ENCODE assay signal across 8 mouse cellular contexts in genomic region chr1:58950899-58951648, GRCm38 (mm10). TPM values are rescaled to one million over a fixed set of nuclear protein-coding genes. Genes with fewer than 3 reads are reported as not detected.
A peak's percentile ranks its signal among the peaks of the same experiment; 100 is the strongest.
DNase-seq lines count a peak whose midpoint lies in the region; ATAC-seq and TF ChIP-seq lines count a peak whose summit lies in the region.

No protein-coding gene starts in this region.

- peak; percentile 77; the same call in 1 of the 2 replicates for ATAC-seq in lung, embryonic 14.5 days (ENCODE audit: insufficient read depth)
- ATAC-seq in CD4-positive, CD25-positive, alpha-beta regulatory T cell, adult 4 months, result no peak

- TF ChIP-seq CTCF in embryonic fibroblast, embryonic 13.5 days (IDR thresholded peaks at IDR 0.05; ENCODE audit: borderline replicate concordance, insufficient read depth, low read length), result no peak
- no peak for TF ChIP-seq CTCF in lung, embryonic 14.5 days (IDR thresholded peaks at IDR 0.05; ENCODE audit: low read depth)

- H3K4me2 ChIP-seq in lung, embryonic 14.5 days, result no peak overlapping the region

- 13% methylated on average over 8 of the region's 8 CpGs for WGBS in lung, embryonic 14.5 days

- peak; percentile 76 for DNase-seq in adrenal gland, postnatal 10 days
- peak; percentile 85 to 86 for DNase-seq in kidney, adult 8-10 months
- peak; percentile 71 for DNase-seq in lung, embryonic 14.5 days
- no peak for DNase-seq in cerebellum, postnatal 4 days (ENCODE audit: low spot score in 2 of 2)
- no peak for DNase-seq in thymus, postnatal 0 days (ENCODE audit: low spot score)
- DNase-seq in left cerebral cortex, postnatal 36 days (ENCODE audit: low spot score in 2 of 2), result no peak

- H3K27ac ChIP-seq in embryonic fibroblast, embryonic 13.5 days (ENCODE audit: insufficient read depth, low read length), result peak overlapping the region; percentile 20
- H3K27ac ChIP-seq in lung, embryonic 14.5 days (ENCODE audit: low read depth), result peak overlapping the region; percentile 39; the same call in 1 of the 2 replicates

- no peaks in the 10 kb centered on the region for H3K27me3 ChIP-seq in lung, embryonic 14.5 days (ENCODE audit: insufficient read depth, low read length)

- no peaks in the 10 kb centered on the region for H3K9me3 ChIP-seq in lung, embryonic 14.5 days (ENCODE audit: low read depth, low read length)

- intact Hi-C loops in left cerebral cortex, postnatal 36 days (cut with DNase I), result no loop called here

- peaks cover 6% of the 10 kb centered on the region for H3K36me3 ChIP-seq in lung, embryonic 14.5 days (ENCODE audit: insufficient read depth)

- no peak for TF ChIP-seq POLR2A in embryonic fibroblast, embryonic 13.5 days (IDR thresholded peaks at IDR 0.05; ENCODE audit: low read depth, low read length)

- no peak overlapping the region for H3K4me3 ChIP-seq in embryonic fibroblast, embryonic 13.5 days (ENCODE audit: insufficient read depth, low read length)
- no peak overlapping the region for H3K4me3 ChIP-seq in lung, embryonic 14.5 days (ENCODE audit: low read depth, low read length)

- no peak overlapping the region for H3K9ac ChIP-seq in lung, embryonic 14.5 days

- peaks cover 24% of the 10 kb centered on the region for H3K4me1 ChIP-seq in embryonic fibroblast, embryonic 13.5 days (ENCODE audit: control insufficient read depth, insufficient read depth, low read length)
- H3K4me1 ChIP-seq in lung, embryonic 14.5 days (ENCODE audit: insufficient read depth), result peaks cover 5% of the 10 kb centered on the region; the same call in 1 of the 2 replicates

RNA-seq across cellular contexts. Expression of gene Trak2, which starts 22.2 kb away (rescaled TPM):
- total RNA-seq in adrenal gland, postnatal 10 days (2021), result 10 to 100 TPM; 38.9 to 54.9 TPM
- polyA plus RNA-seq in embryonic fibroblast, embryonic 13.5 days (2011; ENCODE audit: insufficient read length, low read depth, missing spikeins), result 31.8 and 34.7 TPM in 2 replicates
- 15.4 and 16.6 TPM in 2 replicates for polyA plus RNA-seq in lung, embryonic 14.5 days (2014; fragmentation: Nextera tagmentation; extraction: Ambion mirVana)
- polyA plus RNA-seq in thymus, postnatal 0 days (2015; fragmentation: Nextera tagmentation; extraction: Ambion mirVana), result 13.2 and 13.5 TPM in 2 replicates
- 100 to 1,000 TPM; 157 to 160 TPM for total RNA-seq in left cerebral cortex, postnatal 36 days (2021)
- 10 to 100 TPM; 23.7 to 26.1 TPM for polyA plus RNA-seq in CD4-positive, CD25-positive, alpha-beta regulatory T cell, adult 4 months (2017; shearing (Covaris generic))

RNA-seq across cellular contexts. Expression of gene Stradb, which starts 22.2 kb away (rescaled TPM):
- 10 to 100 TPM; 36.2 to 51.2 TPM for total RNA-seq in adrenal gland, postnatal 10 days (2021)
- polyA plus RNA-seq in embryonic fibroblast, embryonic 13.5 days (2011; ENCODE audit: insufficient read length, low read depth, missing spikeins), result 16.1 and 16.8 TPM in 2 replicates
- 23.7 and 25.9 TPM in 2 replicates for polyA plus RNA-seq in lung, embryonic 14.5 days (2014; fragmentation: Nextera tagmentation; extraction: Ambion mirVana)
- polyA plus RNA-seq in thymus, postnatal 0 days (2015; fragmentation: Nextera tagmentation; extraction: Ambion mirVana), result 28.6 and 30.6 TPM in 2 replicates
- total RNA-seq in left cerebral cortex, postnatal 36 days (2021), result 10 to 100 TPM; 56.8 to 61.5 TPM
- polyA plus RNA-seq in CD4-positive, CD25-positive, alpha-beta regulatory T cell, adult 4 months (2017; shearing (Covaris generic)), result 10 to 100 TPM; 12.1 to 13.0 TPM

Comparison
In these comparisons a context has a peak if more than half of its experiments do, and no peak if none do; other contexts are left out.
1. DNase-seq: peak in adrenal gland, postnatal 10 days (single experiment), kidney, adult 8-10 months (2 of 2) and lung, embryonic 14.5 days (single experiment); none in cerebellum, postnatal 4 days (0 of 2), thymus, postnatal 0 days (single experiment) and left cerebral cortex, postnatal 36 days (0 of 2).